Mouse (Mus musculus): ENCODE data around the gene 1700049E17Rik2.
"Not testable (repeated sequence)": the region's sequence is repeated elsewhere in the genome, so short reads cannot be mapped to it uniquely, and the experiment has no call there.

Gene 1700049E17Rik2

DNA sequence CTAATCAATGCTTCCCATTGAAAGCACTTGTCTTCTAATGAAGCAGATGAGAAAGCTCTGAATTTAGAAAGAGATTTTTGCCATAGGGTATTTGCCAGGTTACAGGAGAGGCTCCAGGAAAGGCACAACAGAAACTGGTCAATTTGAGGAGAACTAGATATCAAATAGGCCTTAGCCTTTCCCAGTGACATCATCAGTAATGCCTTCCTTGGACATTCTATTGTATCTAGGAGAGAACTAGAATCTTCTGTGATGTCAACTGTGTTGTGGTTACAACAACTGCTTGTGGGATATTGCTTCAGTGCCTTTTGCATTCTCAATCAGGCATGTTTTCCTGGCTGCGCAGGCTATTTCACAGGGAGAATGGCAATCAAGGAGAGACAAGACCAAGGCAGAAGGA lies at the start of gene 1700049E17Rik2:
1700049E17Rik2 (plus strand) TSS at position 301 of the 400 bp plus-strand sequence.
- DNase-seq (ENCODE audit: extremely low read depth, low read depth) = not testable (repeated sequence)

GRCm38 (mm10) chr14:41524695-41525094 lies 48.3 kb upstream of the 1700049E17Rik2 start:
- DNase-seq (ENCODE audit: extremely low read depth, low read depth) = not testable (repeated sequence)

DNA sequence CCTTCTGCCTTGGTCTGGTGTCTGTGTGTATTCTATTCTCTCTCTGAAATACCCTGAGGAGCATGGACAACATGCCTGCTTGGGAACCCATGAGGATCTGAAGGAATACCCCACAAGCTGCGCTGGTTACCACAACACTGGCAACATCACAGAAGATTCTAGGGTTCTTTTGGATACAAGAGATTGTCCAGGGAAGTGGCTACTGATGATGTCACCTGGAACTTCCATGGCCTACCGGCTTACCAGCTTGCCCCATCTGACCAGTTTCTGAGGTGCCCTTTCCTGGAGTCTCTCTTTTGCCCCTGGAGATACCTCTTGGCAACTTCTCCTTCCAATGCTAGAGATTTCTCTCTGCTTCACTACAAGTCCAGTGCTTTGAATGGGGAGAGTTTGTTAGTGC lies 17.5 kb upstream of the 1700049E17Rik2 start, which contains the start of gene Gm7970:
Gm7970 (minus strand) TSS at position 101 of the 400 bp plus-strand sequence.
- not testable (repeated sequence) for DNase-seq (ENCODE audit: extremely low read depth, low read depth)

GRCm38 (mm10) chr14:41586346-41586745 lies 13.3 kb downstream of the 1700049E17Rik2 start:
- DNase-seq (ENCODE audit: extremely low read depth, low read depth) = not testable (repeated sequence)

GRCm38 (mm10) chr14:41600935-41601334 lies 27.9 kb downstream of the 1700049E17Rik2 start:
- not testable (repeated sequence) for DNase-seq (ENCODE audit: extremely low read depth, low read depth)

DNA sequence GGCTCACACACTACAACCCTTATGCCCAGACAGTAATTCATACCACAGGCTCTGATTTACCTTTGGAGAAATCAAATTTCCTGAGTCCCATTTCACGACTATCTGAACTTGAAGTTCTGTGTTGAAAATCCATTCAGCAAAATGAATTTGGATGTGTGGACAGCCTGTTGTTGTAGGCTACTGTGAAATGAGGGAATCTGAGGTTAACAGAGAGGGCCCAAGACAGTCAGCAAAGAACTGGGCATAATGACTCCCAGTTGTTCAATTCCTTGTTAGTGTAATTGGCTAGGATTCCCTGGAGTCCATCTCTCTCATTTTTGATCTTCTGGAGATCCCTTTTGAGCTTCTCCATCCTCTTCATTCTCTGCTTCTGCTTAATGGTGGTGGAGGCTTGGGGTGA lies 37.7 kb downstream of the 1700049E17Rik2 start:
- not testable (repeated sequence) for DNase-seq (ENCODE audit: extremely low read depth, low read depth)

GRCm38 (mm10) chr14:41622535-41622934 lies 49.5 kb downstream of the 1700049E17Rik2 start:
- DNase-seq (ENCODE audit: extremely low read depth, low read depth) = not testable (repeated sequence)

- DNase-seq (ENCODE audit: extremely low read depth, low read depth) = not testable (repeated sequence)
Measured at GRCm38 (mm10) chr14:41624512-41624911, 51.5 kb downstream of the 1700049E17Rik2 start, which contains the start of gene Gm3072. Gene Gm3072, minus strand, starts transcription at chr14:41624612.

- not testable (repeated sequence) for DNase-seq (ENCODE audit: extremely low read depth, low read depth)
Measured at GRCm38 (mm10) chr14:41630144-41630543, 57.1 kb downstream of the 1700049E17Rik2 start.

Data from MEL-GATA-1-ER (cell line).